Mouse (Mus musculus) hindbrain, postnatal 0 days (tissue): ENCODE data around the gene Trir. TPM values are rescaled to one million over a fixed set of nuclear protein-coding genes. Genes with fewer than 3 reads are reported as not detected.
A peak's percentile ranks its signal among the peaks of the same experiment; 100 is the strongest.

Experiments
- ATAC-seq: fragments of 200-750 bp; cut with Nextera tagmentation; 2 replicates; pipeline ENCODE4 v1.8.0; 2017; ENCODE audit warnings: mild to moderate bottlenecking, moderate TSS enrichment, moderate library complexity
- DNase-seq: peaks from one replicate; pipeline ENCODE4 v3.0.0-alpha.2; 2015; ENCODE audit warnings: low spot score
- H3K27ac ChIP-seq: fragments of 300-500 bp; sonication (generic); 2 replicates; pipeline ENCODE4 v1.5.1; 2014; ENCODE audit warnings: mild to moderate bottlenecking
- H3K27me3 ChIP-seq: fragments of 300-500 bp; sonication (generic); 2 replicates; pipeline ENCODE4 v1.6.1; 2014; ENCODE audit warnings: low read length, mixed read lengths; ENCODE audit not compliant: insufficient read depth
- H3K36me3 ChIP-seq: fragments of 300-500 bp; sonication (generic); 2 replicates; pipeline ENCODE4 v1.6.1; 2014; ENCODE audit warnings: low read length, mixed read lengths; ENCODE audit not compliant: insufficient read depth
- H3K4me1 ChIP-seq: fragments of 300-500 bp; sonication (generic); 2 replicates; pipeline ENCODE4 v1.6.1; 2014; ENCODE audit warnings: antibody characterized with exemption, low read length, mixed read lengths; ENCODE audit not compliant: insufficient read depth
- H3K4me2 ChIP-seq: fragments of 300-500 bp; sonication (generic); 2 replicates; pipeline ENCODE4 v1.6.1; 2014; ENCODE audit warnings: low read depth, mild to moderate bottlenecking, low read length, moderate library complexity, mixed read lengths
- H3K4me3 ChIP-seq: fragments of 300-500 bp; sonication (generic); 2 replicates; pipeline ENCODE4 v1.5.1; 2014; ENCODE audit warnings: low read length
- H3K9ac ChIP-seq: fragments of 300-500 bp; sonication (generic); replicated peaks from 2 replicates; pipeline ENCODE4 v1.6.1; 2014; ENCODE audit warnings: mild to moderate bottlenecking, low read length, moderate library complexity, mixed read lengths
- H3K9me3 ChIP-seq: fragments of 300-500 bp; sonication (generic); 2 replicates; pipeline ENCODE4 v1.6.1; 2016; ENCODE audit warnings: low read length, mixed read lengths
- CTCF ChIP-seq: IDR thresholded peaks from 2 replicates; pipeline ENCODE4 v1.5.1; 2016; ENCODE audit warnings: antibody characterized with exemption, control low read depth, low read depth
- WGBS: fragments of 180-500 bp; shearing (Covaris S2); extraction: QIAGEN DNeasy Blood & Tissue Kit; methylation state at CpG from one replicate; pipeline ENCODE4 v1.1.7; 2014; 5-methylcytosine and 5-hydroxymethylcytosine counted together
- polyA plus RNA-seq: library from polyadenylated mRNA; unstranded; fragments of >200 nt; fragmentation: Nextera tagmentation; extraction: Ambion mirVana; gene quantifications from 2 replicates; pipeline ENCODE4 v1.2.1, GENCODE M21; 2015
- total RNA-seq: library from RNA; depleted of rRNA; stranded (reverse); fragments of >200 nt; gene quantifications from 2 replicates; pipeline ENCODE4 v1.2.3, GENCODE M21; 2014

Gene Trir
- total and polyA plus RNA-seq, 2 experiments from 2014 or later = 146 to 220 TPM

- peaks cover 39% of the 10 kb centered on the region for H3K36me3 ChIP-seq
- no peaks in the 10 kb centered on the region for H3K9me3 ChIP-seq
- no peak overlapping the region for H3K4me2 ChIP-seq
- TF ChIP-seq CTCF = no peak
- H3K4me1 ChIP-seq = peaks cover 11% of the 10 kb centered on the region
- H3K9ac ChIP-seq = no peak overlapping the region
- no peak overlapping the region for H3K4me3 ChIP-seq
- ATAC-seq = no peak
- no peaks in the 10 kb centered on the region for H3K27me3 ChIP-seq
- H3K27ac ChIP-seq = no peak overlapping the region
- no peak for DNase-seq
- WGBS = 80% methylated on average over 7 of the region's 7 CpGs
Observed at GRCm38 (mm10) chr8:85057367-85057766, 30.7 kb downstream of the Trir start.

- peak; percentile 24; the same call in 1 of the 2 replicates for TF ChIP-seq CTCF
- Histone ChIP-seq H3K27me3 (no peaks in the 10 kb centered on the region), H3K36me3 (peaks cover 12% of the 10 kb centered on the region), H3K9me3 (no peaks in the 10 kb centered on the region), H3K4me1 (peaks cover 11% of the 10 kb centered on the region), H3K27ac (peak within 1 kb of the TSS; percentile 81), H3K4me2 (peak within 1 kb of the TSS; percentile 95), H3K4me3 (peak within 1 kb of the TSS; percentile 96), H3K9ac (peak within 1 kb of the TSS; percentile 81)
- DNase-seq = peak; percentile 97
- peak; percentile 96 for ATAC-seq
- WGBS = under 1% methylated on average over 52 of the region's 53 CpGs
Observed at GRCm38 (mm10) chr8:85059879-85060616, 33.4 kb downstream of the Trir start, which contains the start of gene Fbxw9. Gene Fbxw9, plus strand, starts transcription at chr8:85060055.

GRCm38 (mm10) chr8:85062603-85063002 is 36.0 kb downstream of the Trir start:
- no peak overlapping the region for H3K4me3 ChIP-seq
- peaks cover 21% of the 10 kb centered on the region; the same call in 1 of the 2 replicates for H3K36me3 ChIP-seq
- H3K9me3 ChIP-seq = no peaks in the 10 kb centered on the region
- no peak overlapping the region for H3K4me2 ChIP-seq
- no peak overlapping the region for H3K9ac ChIP-seq
- peaks cover 11% of the 10 kb centered on the region for H3K4me1 ChIP-seq
- DNase-seq (no peak), ATAC-seq (no peak)
- 95% methylated on average over 4 of the region's 4 CpGs for WGBS
- H3K27ac ChIP-seq = no peak overlapping the region
- no peak for TF ChIP-seq CTCF
- H3K27me3 ChIP-seq = no peaks in the 10 kb centered on the region

GRCm38 (mm10) chr8:85065213-85065612 is 38.6 kb downstream of the Trir start:
- ATAC-seq (no peak), DNase-seq (no peak)
- no peak overlapping the region for H3K4me3 ChIP-seq
- peaks cover 21% of the 10 kb centered on the region; the same call in 1 of the 2 replicates for H3K36me3 ChIP-seq
- H3K9me3 ChIP-seq = no peaks in the 10 kb centered on the region
- H3K4me1 ChIP-seq = peaks cover 11% of the 10 kb centered on the region
- no peak overlapping the region for H3K9ac ChIP-seq
- H3K27me3 ChIP-seq = no peaks in the 10 kb centered on the region
- WGBS = 34% methylated on average over 2 of the region's 2 CpGs
- no peak overlapping the region for H3K27ac ChIP-seq
- H3K4me2 ChIP-seq = no peak overlapping the region
- TF ChIP-seq CTCF = no peak

GRCm38 (mm10) chr8:85067155-85067554 is 40.5 kb downstream of the Trir start:
- TF ChIP-seq CTCF = no peak
- no peak overlapping the region for H3K4me3 ChIP-seq
- 87% methylated on average over 2 of the region's 2 CpGs for WGBS
- ATAC-seq (no peak), DNase-seq (no peak)
- 0 out of 2 replicates have a peak, but pooled peaks cover under 1% of the 10 kb centered on the region for H3K4me1 ChIP-seq
- H3K9ac ChIP-seq = no peak overlapping the region
- H3K4me2 ChIP-seq = no peak overlapping the region
- H3K27me3 ChIP-seq = no peaks in the 10 kb centered on the region
- no peak overlapping the region for H3K27ac ChIP-seq
- H3K36me3 ChIP-seq = peaks cover 21% of the 10 kb centered on the region; the same call in 1 of the 2 replicates
- no peaks in the 10 kb centered on the region for H3K9me3 ChIP-seq

- Histone ChIP-seq H3K9me3 (no peaks in the 10 kb centered on the region), H3K4me3 (no peak within 1 kb of the TSS), H3K9ac (no peak within 1 kb of the TSS), H3K27ac (no peak within 1 kb of the TSS), H3K4me1 (0 out of 2 replicates have a peak, but pooled peaks cover 6% of the 10 kb centered on the region), H3K4me2 (no peak within 1 kb of the TSS), H3K36me3 (peaks cover 21% of the 10 kb centered on the region; the same call in 1 of the 2 replicates), H3K27me3 (no peaks in the 10 kb centered on the region)
- no peak for DNase-seq
- TF ChIP-seq CTCF = no peak
- ATAC-seq = no peak
Observed at GRCm38 (mm10) chr8:85067982-85068381, 41.4 kb downstream of the Trir start, which contains the start of gene Gm5741. Gene Gm5741, minus strand, starts transcription at chr8:85067982.

GRCm38 (mm10) chr8:85071041-85071440 is 44.4 kb downstream of the Trir start:
- H3K9ac ChIP-seq = peak overlapping the region; percentile 88; the same call in 1 of the 2 replicates

More at GRCm38 (mm10) chr8:85071041-85071440, 44.4 kb downstream of the Trir start:
- Histone ChIP-seq H3K4me2 (peak overlapping the region; percentile 85), H3K4me3 (peak overlapping the region; percentile 91), H3K36me3 (peaks cover 37% of the 10 kb centered on the region), H3K4me1 (0 out of 2 replicates have a peak, but pooled peaks cover 6% of the 10 kb centered on the region), H3K9me3 (no peaks in the 10 kb centered on the region), H3K27ac (peak overlapping the region; percentile 94), H3K27me3 (no peaks in the 10 kb centered on the region)
- DNase-seq = no peak
- WGBS = 84% methylated on average over 5 of the region's 5 CpGs
- ATAC-seq = no peak
- no peak for TF ChIP-seq CTCF
